In genomic region chr15:81871604-81872261, GRCm38 (mm10) we compare ENCODE assay signal across 1 mouse cellular context.
A peak's percentile ranks its signal among the peaks of the same experiment; 100 is the strongest.
TF ChIP-seq lines count a peak whose summit lies in the region.

TSS of gene Phf5a (minus strand) at chr15:81871911.

TF ChIP-seq in CH12.LX, 34 proteins besides CTCF, POLR2A, EP300 and RAD21 (continued from another document):
- TF ChIP-seq ZNF384 (IDR thresholded peaks at IDR 0.05; ENCODE audit: low read depth, low read length) (0 out of 2 replicates have a peak, but pooled peaks have one; percentile 22), HCFC1 (IDR thresholded peaks at IDR 0.05; ENCODE audit: low read depth, low read length) (peak; percentile 87), PAX5 (IDR thresholded peaks at IDR 0.05; ENCODE audit: low read length) (no peak), BHLHE40 (IDR thresholded peaks at IDR 0.05; ENCODE audit: low read depth, low read length) (peak; percentile 18; the same call in 1 of the 2 replicates), NRF1 (IDR thresholded peaks at IDR 0.05; ENCODE audit: low read depth, low read length) (no peak), ZMIZ1 (IDR thresholded peaks at IDR 0.05; ENCODE audit: low read depth, low read length) (peak; percentile 3; the same call in 1 of the 2 replicates), UBTF (IDR thresholded peaks at IDR 0.05; ENCODE audit: low read depth, low read length) (no peak), NELFE (IDR thresholded peaks at IDR 0.05; ENCODE audit: low read depth, low read length) (peak; percentile 80)
TF ChIP-seq in CH12.LX: peak in this region for 16.
